Mouse (Mus musculus) spleen, adult 2 months (tissue): ENCODE measurements at regions not wholly inside any gene's neighbourhood (a gene's known extent, or its start where the extent isn't known, plus 50 kb on each side); places are given as distances from the start of the nearest gene placed in this dataset.

Experiments
- DNase-seq, 2 experiments: peaks; one replicate each; pipeline versions ENCODE4 v3.0.0 to v3.0.0-alpha.2; 2012 to 2021; ENCODE audit warnings: low spot score in 2 of 2, low read depth in 1 of 2
- H3K27ac ChIP-seq: fragments of 200-500 bp; 2 replicates; pipeline ENCODE4 v1.5.1; 2012; ENCODE audit warnings: low read length, inconsistent platforms; ENCODE audit not compliant: insufficient read depth
- H3K27me3 ChIP-seq: fragments of 200-500 bp; 2 replicates; pipeline ENCODE4 v1.6.1; 2012; ENCODE audit warnings: mild to moderate bottlenecking, moderate library complexity, low read length, inconsistent platforms; ENCODE audit not compliant: control insufficient read depth, insufficient read depth
- H3K36me3 ChIP-seq: fragments of 200-500 bp; 2 replicates; pipeline ENCODE4 v1.6.1; 2012; ENCODE audit warnings: mild to moderate bottlenecking, low read length, inconsistent platforms; ENCODE audit not compliant: control insufficient read depth, insufficient read depth
- H3K4me1 ChIP-seq: fragments of 200-500 bp; 2 replicates; pipeline ENCODE4 v1.6.1; 2011; ENCODE audit warnings: inconsistent platforms; ENCODE audit not compliant: control insufficient read depth, insufficient read depth, insufficient read length
- H3K4me3 ChIP-seq: fragments of 200-500 bp; 2 replicates; pipeline ENCODE4 v1.5.1; 2011; ENCODE audit warnings: mild to moderate bottlenecking, inconsistent platforms; ENCODE audit not compliant: insufficient read depth, insufficient read length; ENCODE audit errors: extremely low read depth
- CTCF ChIP-seq: fragments of 200-500 bp; IDR thresholded peaks from 2 replicates; pipeline ENCODE4 v1.5.1; 2011; ENCODE audit warnings: mild to moderate bottlenecking, inconsistent platforms; ENCODE audit not compliant: insufficient read depth, insufficient read length, insufficient replicate concordance; ENCODE audit errors: extremely low read depth
- POLR2A ChIP-seq: fragments of 200-500 bp; IDR thresholded peaks from 2 replicates; pipeline ENCODE4 v1.6.1; 2011; ENCODE audit warnings: low read depth, low read length, inconsistent platforms
- WGBS: fragments of 180-500 bp; shearing (Covaris S2); methylation state at CpG from one replicate; pipeline ENCODE4 v1.1.7; 2018; 5-methylcytosine and 5-hydroxymethylcytosine counted together

- DNase-seq, result no peak
Measured at GRCm38 (mm10) chr12:106566361-106566760, 556.3 kb downstream of the Vrk1 start.

GRCm38 (mm10) chr12:106567116-106567515 lies 557.1 kb downstream of the Vrk1 start:
- no peaks in the 10 kb centered on the region for H3K36me3 ChIP-seq
- no peak overlapping the region for H3K27ac ChIP-seq
- TF ChIP-seq CTCF (no peak), POLR2A (no peak)
- WGBS, result 75% methylated on average over 5 of the region's 5 CpGs
- no peak overlapping the region for H3K4me3 ChIP-seq
- no peaks in the 10 kb centered on the region for H3K4me1 ChIP-seq
- H3K27me3 ChIP-seq, result no peaks in the 10 kb centered on the region
- DNase-seq, result no peak

More at GRCm38 (mm10) chr12:106566361-106566760, 556.3 kb downstream of the Vrk1 start:
- Histone ChIP-seq H3K27ac (no peak overlapping the region), H3K27me3 (no peaks in the 10 kb centered on the region), H3K4me1 (no peaks in the 10 kb centered on the region), H3K4me3 (no peak overlapping the region), H3K36me3 (no peaks in the 10 kb centered on the region)
- TF ChIP-seq CTCF (no peak), POLR2A (no peak)
- WGBS, result 91% methylated on average over 4 of the region's 4 CpGs

GRCm38 (mm10) chr12:106568541-106569085 lies 558.6 kb downstream of the Vrk1 start:
- no peaks in the 10 kb centered on the region for H3K27me3 ChIP-seq
- no peaks in the 10 kb centered on the region for H3K4me1 ChIP-seq
- H3K27ac ChIP-seq, result no peak overlapping the region
- 81% methylated on average over 10 of the region's 10 CpGs for WGBS
- no peak for DNase-seq
- H3K4me3 ChIP-seq, result no peak overlapping the region
- no peaks in the 10 kb centered on the region for H3K36me3 ChIP-seq
- no peak for TF ChIP-seq CTCF
- no peak for TF ChIP-seq POLR2A

GRCm38 (mm10) chr12:106572956-106573355 lies 562.9 kb downstream of the Vrk1 start:
- WGBS, result 65% methylated on average over 5 of the region's 5 CpGs
- Histone ChIP-seq H3K4me3 (no peak overlapping the region), H3K36me3 (no peaks in the 10 kb centered on the region), H3K4me1 (no peaks in the 10 kb centered on the region), H3K27ac (no peak overlapping the region), H3K27me3 (no peaks in the 10 kb centered on the region)
- DNase-seq, result no peak
- TF ChIP-seq POLR2A, result no peak
- no peak for TF ChIP-seq CTCF

DNA sequence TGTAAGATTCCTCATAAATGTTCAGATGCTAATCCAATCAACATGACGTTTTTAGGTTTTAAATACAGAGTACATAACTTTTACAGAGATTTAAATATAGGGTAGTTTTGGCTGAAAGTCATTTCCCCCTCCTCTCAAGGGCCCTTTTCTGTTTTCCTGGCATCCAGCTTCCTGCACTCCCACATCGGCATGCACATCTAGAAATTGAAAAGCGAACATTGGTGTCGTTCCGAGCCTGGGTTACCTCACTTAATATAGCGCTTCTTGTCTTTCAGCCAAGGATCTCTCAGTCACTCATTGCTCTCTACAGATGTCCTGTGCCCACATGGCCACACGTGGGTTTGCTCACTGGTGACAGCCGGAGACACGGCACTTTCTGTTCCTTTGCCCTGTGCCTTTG lies 572.7 kb downstream of the Vrk1 start:
- TF ChIP-seq CTCF (no peak), POLR2A (no peak)
- WGBS, result 49% methylated on average over 9 of the region's 9 CpGs
- H3K36me3 ChIP-seq, result no peaks in the 10 kb centered on the region

GRCm38 (mm10) chr12:106585626-106586025 lies 575.6 kb downstream of the Vrk1 start:
- WGBS, result 74% methylated on average over 5 of the region's 5 CpGs
- TF ChIP-seq CTCF, result no peak
- no peak for TF ChIP-seq POLR2A
- DNase-seq, result no peak

More for the DNA sequence above, 572.7 kb downstream of the Vrk1 start:
- H3K4me3 ChIP-seq, result no peak overlapping the region
- H3K27ac ChIP-seq, result no peak overlapping the region
- DNase-seq, result no peak
- no peaks in the 10 kb centered on the region for H3K27me3 ChIP-seq
- H3K4me1 ChIP-seq, result no peaks in the 10 kb centered on the region

DNA sequence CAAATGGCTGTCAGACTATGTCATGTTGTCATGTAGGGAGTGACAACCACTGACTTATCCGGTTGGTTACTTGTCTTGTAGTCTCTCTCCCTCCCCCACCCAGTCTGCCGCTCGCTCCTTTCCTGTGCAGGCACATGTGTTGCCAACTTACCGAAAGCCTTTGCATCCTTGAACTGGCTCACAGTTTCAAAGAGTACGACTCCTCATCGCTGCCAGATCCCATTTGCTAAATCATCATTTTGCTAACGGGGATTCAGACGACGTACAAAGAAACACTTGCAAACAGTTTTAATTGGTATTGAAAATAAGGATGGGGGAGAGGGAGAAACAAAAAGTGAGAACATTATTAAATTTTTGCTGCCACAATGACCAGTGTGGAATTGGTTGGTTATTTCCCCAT lies 582.7 kb downstream of the Vrk1 start:
- Histone ChIP-seq H3K4me1 (no peaks in the 10 kb centered on the region), H3K27ac (no peak overlapping the region), H3K36me3 (no peaks in the 10 kb centered on the region), H3K27me3 (no peaks in the 10 kb centered on the region), H3K4me3 (no peak overlapping the region)
- DNase-seq, result no peak
- TF ChIP-seq POLR2A (no peak), CTCF (no peak)
- 86% methylated on average over 9 of the region's 9 CpGs for WGBS

More at GRCm38 (mm10) chr12:106585626-106586025, 575.6 kb downstream of the Vrk1 start:
- H3K27me3 ChIP-seq, result no peaks in the 10 kb centered on the region
- no peak overlapping the region for H3K4me3 ChIP-seq
- no peaks in the 10 kb centered on the region for H3K4me1 ChIP-seq
- H3K27ac ChIP-seq, result no peak overlapping the region
- no peaks in the 10 kb centered on the region for H3K36me3 ChIP-seq

GRCm38 (mm10) chr12:106597636-106598035 lies 587.6 kb downstream of the Vrk1 start:
- no peak for DNase-seq
- no peak overlapping the region for H3K27ac ChIP-seq
- H3K4me3 ChIP-seq, result no peak overlapping the region
- no peaks in the 10 kb centered on the region for H3K4me1 ChIP-seq
- no peaks in the 10 kb centered on the region for H3K36me3 ChIP-seq
- no peaks in the 10 kb centered on the region for H3K27me3 ChIP-seq
- 18% methylated on average over 12 of the region's 12 CpGs for WGBS
- TF ChIP-seq POLR2A (no peak), CTCF (no peak)
